Mouse (Mus musculus) monocyte, adult 5-6 weeks (primary cell): ENCODE data around the gene Apobr. TPM values are rescaled to one million over a fixed set of nuclear protein-coding genes. Genes with fewer than 3 reads are reported as not detected.
A peak's percentile ranks its signal among the peaks of the same experiment; 100 is the strongest.

Source experiments
- ATAC-seq: fragments of 153-309, 156-312 bp; replicated peaks from 2 replicates; pipeline ENCODE4 v1.8.0; 2017; ENCODE audit warnings: mild to moderate bottlenecking; ENCODE audit not compliant: low TSS enrichment, insufficient number of reproducible peaks, severe bottlenecking, poor library complexity, low FRiP score
- total RNA-seq: library from RNA; stranded (forward); fragments of 200-1000, 200-491, 200-594 nt; gene quantifications from 3 replicates; pipeline ENCODE4 v1.2.3, GENCODE M21; 2017

Gene Apobr
- total RNA-seq, 1 experiment from 2014 or later = 141 TPM

DNA sequence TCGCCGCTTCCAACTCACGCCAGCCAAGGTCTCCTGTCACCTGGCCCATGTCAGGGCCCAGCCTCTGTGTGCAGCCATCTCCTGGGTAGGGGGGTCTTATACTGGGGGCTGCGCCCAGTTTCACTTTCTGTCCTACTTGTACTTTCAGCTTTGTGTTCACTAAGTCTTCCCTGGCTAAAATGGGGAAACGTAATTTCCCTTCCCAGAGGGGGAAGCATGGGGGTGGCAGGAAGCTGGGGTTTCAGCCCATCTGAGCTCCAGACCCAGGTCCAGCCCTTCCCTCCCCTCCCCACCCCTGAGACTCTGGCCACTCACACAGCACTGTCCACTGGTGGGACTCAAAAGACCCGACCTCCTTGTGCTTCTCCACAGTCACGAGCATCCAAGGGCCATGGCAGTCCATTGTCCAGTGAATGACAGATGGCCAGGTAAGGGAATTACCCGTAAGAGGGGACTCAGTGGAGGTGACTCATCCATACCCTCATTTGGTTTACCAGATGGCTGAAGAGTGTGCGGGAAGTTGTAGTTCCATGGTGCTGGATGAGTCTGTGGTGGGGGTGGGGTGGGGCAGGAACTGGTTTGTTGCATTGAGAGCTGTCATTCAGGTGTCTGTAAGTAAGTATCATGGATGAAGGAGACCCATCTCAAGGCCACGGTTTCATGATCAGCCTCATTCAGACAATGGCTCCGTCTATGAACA, 10.3 kb downstream of the Apobr start, which contains the start of gene Il27:
TSS of gene Il27 (minus strand) at position 80 of the 700 bp plus-strand sequence.
- ATAC-seq = no peak

DNA sequence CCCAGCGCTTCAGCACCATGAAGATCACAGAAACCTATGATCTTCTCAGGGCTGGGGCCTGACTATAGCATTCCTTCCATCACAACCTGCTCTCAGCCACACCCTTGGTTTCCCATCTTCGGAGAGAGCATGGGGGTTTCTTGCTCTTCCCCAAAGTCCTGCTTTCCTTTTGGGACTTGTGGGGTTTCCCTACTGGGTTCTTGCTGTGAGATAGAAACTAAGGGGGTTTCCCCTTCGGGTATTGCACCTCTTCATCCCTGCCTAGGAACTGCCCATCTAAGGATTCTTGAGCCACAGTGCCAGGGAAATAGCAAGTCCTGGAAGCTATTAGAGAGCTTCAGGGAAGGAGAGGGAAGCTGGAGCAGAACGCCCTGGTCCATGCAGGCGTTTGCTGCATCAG, 11.1 kb downstream of the Apobr start:
- no peak for ATAC-seq

DNA sequence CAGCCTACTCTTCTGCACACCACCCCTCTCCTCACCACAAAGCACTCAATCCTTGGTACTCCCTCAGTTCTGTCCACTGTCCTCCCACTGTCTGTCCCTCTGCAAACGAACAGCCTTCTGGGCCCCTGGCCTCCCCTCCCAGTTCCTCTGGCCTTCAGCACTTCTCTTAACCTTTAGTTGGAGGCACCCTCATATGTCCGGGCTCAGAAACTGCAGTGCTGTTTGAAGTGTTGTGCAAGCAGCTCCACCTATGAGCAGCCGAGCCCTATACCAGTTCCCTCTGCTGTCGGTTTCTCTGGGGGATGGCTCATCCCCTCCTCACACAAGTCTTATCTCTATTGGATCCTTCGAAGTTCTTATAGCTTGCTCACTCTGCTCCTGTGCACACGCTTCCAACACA, 11.7 kb downstream of the Apobr start:
- peak; percentile 69 for ATAC-seq

DNA sequence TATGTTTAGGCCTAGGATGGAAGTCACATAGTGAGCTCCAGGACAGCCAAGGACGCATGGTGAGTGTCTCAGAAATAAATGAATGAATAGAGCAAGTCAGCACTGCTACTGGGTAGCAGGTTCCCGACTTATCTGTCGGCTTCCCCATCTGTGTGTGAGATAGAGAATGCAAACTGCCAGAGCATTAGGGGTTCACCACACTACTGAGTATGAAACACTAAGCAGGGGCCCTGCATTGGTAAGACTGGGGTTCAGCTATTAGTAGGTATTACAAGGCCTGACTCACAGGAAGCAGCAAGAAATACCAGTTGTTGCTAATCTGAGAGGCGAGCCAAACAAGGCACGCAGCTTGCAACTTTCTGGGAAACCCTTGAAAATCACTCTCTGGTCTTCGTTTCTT, 14.2 kb downstream of the Apobr start:
- no peak for ATAC-seq

DNA sequence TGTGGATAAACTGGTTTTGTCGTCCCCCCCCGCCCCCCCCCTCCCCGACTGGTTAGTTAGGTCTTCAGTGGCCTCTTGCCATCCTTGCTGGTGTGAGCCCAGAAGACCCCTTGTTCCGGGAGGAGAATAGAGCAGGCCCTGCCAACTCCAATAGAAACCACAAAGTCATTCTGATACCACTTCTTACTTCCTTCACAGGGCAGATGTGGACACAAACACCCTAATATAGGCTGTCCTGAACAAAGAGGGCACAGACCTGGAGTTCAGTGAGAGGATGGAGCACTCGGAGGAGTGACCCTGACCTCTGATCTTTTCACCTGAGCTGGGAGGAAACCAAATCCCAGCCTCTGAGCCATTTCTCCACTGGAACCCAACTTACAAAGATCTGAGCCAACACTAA, 17.2 kb downstream of the Apobr start:
- ATAC-seq = 0 out of 2 replicates have a peak, but pooled peaks have one; percentile 29

DNA sequence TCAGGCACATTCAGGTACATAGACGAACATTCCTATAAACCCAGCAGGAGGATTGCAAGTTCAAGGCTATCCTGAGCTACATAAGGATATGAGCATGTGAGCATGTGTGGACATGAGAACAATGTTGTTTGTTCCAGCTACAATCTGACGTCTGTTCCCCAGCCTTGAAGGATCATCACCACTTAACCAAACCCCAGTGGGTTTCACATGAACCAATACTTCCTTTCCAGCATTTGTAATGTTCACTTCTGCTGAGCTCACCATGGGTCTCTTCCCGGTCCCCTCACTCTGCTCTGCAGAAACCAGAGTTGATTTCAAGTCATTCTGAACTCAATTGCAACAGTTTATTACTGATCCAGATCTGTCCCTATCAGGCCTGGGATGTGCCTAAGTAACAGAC, 17.9 kb downstream of the Apobr start:
- no peak for ATAC-seq

DNA sequence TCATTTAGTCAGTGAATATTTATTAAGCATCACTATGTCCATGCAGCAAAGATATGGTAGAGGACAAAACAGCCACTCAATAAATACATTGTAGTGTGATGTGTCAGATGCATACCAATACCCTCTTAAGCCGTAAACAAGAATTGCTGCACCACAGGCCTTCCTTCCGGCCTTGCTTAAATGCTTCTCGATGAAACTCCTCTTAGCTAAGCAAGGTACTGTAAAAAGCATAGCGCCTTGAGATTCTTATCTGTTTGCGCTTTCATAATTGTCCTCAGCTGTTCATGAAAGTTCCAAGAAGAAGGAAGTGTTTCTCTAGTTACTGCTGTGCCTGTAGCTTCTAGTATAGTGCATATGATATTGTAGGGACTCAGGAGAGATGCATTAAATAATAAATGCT, 21.9 kb downstream of the Apobr start:
- no peak for ATAC-seq

DNA sequence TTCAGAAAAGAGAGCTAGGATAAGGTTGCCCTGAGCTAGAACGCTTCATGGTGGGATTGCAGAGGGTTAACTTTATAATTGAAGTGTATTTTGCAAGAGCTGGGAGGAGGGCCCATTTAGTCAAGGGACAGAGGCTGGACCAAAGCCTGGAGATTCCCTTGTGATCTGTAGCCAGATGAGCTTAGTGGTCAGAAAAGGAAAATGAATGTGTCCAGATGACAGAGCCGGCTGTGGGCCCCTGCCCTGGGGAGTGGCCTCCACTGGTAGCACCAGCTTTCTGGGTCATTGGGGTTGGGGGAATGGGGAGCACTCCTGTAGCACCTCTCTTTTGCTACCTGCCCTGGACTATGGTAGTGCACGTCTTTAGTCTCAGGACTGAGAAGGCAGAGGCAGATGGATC, 22.3 kb downstream of the Apobr start:
- ATAC-seq = no peak

DNA sequence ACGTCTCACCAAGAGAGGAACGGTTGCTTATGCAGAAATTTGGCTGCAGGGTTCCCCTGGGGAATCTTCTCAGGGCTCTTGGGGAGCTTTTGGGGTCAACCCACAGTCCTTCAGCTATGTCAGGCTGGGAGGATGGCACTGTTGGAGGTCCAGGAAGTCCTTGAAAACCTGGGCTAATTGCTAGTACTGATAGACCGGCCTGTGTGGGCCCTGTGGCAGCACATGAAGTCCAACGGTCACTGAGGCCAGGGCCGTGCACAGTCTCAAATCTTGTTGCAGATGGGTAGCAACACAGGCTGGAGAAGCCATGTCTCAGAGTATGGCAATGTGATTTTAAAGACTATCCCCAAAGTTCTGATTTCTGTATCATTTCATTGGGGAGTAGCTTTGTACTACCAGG, 23.1 kb downstream of the Apobr start:
- ATAC-seq = no peak

DNA sequence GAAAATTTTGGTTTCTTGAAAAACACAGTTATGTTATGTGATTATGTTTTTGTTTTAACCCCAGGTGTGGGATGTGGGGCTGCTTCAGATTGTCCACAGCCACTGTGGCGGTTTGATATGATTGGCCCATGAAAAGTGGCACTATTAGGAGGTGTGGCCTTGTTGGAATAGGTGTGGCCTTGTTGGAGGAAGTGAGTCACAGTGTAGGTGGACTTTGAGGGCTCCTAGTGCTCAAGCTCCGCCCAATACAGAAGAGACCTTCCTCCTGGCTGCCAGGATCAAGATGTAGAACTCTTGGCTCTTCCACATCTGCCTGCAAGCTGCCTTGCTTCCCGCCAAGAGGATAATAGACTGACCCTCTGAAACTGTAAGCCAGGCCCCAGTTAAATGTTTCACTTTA, 28.0 kb downstream of the Apobr start:
- no peak for ATAC-seq

DNA sequence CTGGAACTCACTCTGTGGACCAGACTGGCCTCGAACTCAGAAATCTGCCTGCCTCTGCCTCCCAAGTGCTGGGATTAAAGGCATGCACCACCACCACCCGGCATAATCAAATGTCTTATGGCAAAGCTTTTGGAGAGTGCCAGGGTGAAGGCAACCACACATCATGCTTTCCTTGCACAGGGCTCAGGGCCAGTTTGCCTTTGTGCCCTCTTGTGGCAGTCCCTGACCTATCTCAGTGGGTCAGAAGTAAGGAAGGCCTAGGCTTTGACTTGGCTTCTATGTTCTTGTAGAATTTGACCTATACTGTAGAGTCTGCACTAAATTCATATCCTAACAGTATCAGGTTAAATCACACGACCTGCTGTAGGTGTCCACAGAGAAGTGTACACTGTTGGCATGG, 32.0 kb downstream of the Apobr start:
- no peak for ATAC-seq

DNA sequence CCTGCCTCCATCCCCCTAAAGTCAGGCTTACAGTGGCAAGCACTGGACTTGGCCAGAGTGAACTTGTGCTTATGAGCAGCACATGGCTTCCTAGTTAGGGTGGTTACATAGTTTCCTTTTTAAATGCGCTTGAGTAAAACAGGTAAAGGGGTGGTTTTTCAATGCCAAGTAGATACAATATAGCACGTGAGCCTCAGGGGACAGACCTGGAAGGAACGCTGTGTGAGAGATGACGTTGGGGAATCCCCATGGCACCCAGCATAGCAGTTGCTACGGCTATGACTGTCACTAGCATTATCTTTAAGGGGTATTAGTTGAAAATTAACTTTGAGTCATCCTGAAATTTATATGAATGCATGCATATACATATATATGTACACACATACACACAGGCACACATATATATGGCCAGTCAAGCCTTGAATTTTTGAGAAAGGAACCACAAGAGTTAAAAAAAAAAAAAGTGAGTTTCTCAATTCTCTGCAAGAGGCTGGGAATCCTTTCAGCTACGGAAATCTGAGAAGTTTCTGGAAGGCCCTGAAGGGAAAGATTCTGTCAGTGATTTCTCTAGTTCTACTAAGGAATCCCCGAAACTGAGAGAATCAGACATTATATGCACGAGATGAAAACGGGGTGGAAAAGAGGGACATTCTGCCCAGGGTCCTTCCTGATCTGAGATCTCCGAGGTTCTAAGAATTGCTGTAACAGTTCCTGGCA, 35.0 kb downstream of the Apobr start:
- no peak for ATAC-seq

DNA sequence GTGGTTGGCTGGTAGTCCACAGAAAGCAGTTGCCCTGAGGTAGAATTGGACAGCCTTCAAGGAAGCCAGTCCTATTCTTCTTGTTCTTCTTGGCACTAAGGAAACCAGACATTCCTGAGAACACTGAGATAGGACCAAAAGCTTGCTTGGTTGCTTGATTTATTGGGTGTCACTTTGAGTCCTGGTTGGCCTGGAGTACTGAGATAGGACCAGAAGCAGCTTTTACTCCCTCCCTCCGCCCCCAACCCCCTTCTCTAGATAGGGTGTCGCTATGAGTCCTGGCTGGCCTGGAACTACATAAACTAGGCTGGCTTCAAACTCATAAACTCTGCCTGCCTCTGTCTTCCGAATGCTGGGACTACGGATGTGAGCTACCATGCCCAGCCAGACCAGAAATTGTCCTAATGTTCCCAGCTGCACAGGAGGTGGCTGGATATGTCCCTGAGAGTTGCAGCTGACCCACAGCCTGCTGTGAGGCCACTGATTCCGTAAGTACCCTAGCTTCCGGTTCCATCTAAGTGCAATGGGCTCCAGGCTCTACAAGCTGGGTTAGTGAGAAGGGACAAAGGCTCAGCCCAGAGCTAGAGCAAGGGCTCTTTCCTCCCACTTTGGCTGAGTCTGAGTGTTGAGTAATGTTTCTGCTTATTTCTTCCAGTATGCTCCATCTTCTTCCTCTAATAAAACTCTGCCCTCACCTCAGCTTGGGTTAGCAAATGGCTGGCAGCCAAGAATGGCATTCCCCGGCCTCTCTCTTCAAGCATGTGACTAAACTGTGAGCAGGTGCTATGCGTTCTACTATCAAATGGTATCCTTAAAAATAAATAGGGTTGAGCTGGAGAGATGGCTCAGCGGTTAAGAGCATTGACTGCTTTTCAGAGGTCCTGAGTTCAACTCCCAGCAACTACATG, 37.0 kb downstream of the Apobr start:
- no peak for ATAC-seq

DNA sequence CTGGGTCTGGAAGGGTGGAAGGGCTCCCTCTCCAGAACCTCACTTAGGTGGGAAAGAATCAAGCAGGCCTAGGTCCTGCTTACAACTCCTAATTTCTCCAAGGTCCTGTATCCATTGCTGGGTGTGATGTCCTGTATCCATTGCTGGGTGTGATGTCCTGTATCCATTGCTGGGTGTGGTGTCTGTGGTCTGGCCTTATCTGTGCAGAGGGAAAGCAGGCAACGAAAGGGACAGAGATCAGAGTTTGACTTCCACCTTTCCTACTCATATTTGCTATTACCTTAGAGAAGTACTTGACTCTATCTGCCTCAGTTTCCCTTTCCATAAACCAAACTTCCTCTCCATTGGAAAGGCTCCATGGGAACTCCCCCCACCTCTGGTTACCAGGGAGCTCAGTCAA, 38.6 kb downstream of the Apobr start:
- ATAC-seq = no peak

DNA sequence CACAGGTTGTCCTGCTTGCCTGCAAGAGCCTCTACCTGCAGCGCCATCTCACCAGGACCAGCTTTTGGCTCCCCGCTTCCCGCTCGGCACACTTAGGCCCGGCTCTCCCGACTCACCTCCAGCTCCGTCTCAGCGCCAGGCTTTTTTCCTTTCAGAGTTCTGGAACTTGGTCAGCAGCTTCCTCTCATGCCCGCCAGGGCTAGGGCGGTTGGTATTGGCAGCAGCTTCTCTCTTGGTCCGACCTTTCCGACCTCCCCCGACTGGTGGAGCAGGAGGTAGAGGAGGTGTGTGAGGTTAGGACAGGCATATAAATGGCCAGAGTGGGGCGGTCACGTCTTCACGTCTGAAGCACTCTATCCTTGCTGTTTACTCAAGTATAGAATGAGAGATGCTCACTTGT, 40.0 kb downstream of the Apobr start:
- ATAC-seq = no peak

DNA sequence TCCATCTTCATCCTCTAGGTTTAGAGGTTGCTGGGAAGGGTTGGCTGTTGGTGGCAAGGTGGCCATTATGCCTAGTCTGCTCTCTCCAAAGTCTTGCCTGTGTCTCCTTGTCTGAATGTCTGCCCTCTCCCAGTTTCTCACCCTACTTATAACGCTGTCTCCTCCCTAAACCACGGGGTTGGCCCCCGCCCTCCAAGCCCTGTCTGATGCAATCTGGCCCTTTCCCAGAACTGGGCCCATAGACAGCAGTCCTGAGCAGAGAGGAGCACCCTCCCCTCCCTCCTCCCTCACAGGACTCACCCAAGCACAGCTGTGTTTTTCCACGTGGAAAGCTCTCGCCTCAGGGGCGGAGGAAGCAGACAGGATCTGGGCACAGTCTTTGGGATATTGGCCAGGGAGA, 40.6 kb downstream of the Apobr start:
- peak; percentile 77 for ATAC-seq

DNA sequence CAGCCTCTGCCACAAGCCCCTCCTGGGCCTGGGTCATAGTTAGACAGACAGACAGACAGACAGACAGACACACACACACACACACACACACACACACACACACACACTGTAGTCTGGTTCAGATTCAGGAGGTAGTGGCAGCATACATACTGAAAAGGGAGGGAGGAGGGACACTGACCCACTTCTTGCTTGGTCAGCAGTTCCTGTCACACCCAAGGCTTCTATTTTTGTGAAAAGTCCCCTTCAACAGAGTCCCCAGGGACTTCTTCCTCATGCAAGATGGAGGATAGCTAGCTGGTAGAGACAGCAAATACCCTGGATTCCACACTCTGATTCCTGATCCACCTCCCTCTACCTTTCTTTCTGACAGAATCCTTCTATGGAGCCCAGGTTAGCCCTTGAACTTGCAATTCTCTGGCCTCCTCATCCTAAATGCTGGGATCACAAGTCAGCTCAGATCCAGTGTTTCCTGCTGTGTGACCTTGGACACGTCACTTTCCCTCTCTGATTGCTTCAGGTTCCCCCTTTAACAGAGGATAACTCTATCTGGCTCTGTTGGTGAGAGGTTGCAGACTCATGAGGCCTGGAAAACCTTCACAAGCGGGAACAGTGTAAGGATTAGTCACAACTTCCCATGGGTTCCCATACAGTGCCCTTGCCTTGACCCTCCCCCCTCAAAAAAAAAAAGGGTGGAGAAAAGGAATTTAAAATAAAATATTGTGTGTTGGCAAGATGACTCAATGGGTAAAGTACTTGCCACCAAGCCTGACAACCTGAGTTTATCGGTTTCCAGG, 41.3 kb downstream of the Apobr start:
- peak; percentile 54; the same call in 1 of the 2 replicates for ATAC-seq

DNA sequence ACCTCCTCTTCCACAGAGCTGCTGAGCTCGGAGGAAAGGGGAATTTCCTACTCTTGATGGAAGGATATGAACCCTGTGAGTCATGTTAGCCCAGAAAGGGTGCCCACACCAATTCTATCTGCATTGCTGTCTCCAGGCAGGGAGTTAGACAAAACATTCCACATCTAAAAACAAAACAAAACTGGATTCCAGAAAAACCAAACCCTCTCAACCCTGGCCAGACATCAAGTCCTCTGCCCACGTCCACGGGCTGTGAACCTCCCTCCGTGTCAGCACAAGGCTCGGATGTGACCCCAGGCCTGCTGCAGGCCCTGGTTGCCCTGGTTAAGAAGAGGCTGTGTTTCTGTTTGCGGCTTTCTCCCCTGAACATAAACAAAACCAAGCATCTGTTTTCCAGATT, 43.4 kb downstream of the Apobr start:
- no peak for ATAC-seq

DNA sequence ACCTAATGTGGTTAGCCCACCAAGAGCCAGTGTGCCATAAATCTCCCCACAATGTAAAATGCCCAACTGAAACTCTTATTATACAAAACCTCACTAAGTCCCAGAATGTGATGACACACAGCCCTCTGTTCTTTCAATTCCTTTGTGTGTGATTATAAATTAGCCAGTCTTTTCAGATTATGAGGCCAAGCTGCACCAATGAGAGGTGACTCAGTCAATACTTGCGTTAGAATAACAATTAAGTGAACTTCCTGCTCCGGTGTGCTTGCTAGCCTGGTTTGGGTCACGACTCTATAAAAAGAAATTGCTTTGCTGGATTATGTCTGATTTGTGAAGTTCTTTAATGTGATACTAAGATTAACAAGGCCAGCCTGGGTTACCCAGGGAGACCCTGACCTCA, 45.2 kb downstream of the Apobr start:
- ATAC-seq = peak; percentile 55; the same call in 1 of the 2 replicates
